Mouse (Mus musculus): ENCODE measurements around the gene Astn2. TPM values are rescaled to one million over a fixed set of nuclear protein-coding genes. Genes with fewer than 3 reads are reported as not detected.

The Astn2 gene
- total and polyA plus RNA-seq, 2 experiments from 2014 or later = 3.0 to 51.4 TPM

DNA sequence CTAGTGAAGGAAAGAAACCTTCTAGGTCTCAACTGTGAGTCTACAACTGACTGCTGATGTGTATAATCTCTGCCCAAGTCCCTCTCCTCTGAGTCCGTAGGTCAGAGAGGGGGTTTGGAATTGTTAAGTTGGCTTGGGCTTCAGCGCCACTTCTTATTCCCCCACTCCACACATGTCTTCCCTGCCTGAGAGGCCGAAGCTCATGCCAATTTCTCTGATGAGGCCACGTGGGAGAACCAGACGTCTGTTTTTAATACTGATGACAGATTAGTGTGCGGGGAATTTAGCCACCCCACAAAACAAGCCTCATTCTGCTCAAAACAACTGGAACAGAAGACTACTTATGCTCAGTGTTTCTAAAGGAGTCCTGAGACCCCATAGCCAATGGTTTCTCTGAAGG is 872.8 kb downstream of the Astn2 start:
- WGBS = 49% methylated on average over 6 of the region's 6 CpGs
- Histone ChIP-seq H3K4me2 (ENCODE audit: low read depth, low read length) (no peak overlapping the region), H3K4me3 (ENCODE audit: low read length) (no peak overlapping the region), H3K9ac (replicated peaks; ENCODE audit: low read length) (no peak overlapping the region), H3K4me1 (ENCODE audit: insufficient read depth, low read length) (no peaks in the 10 kb centered on the region), H3K9me3 (ENCODE audit: low read length) (no peaks in the 10 kb centered on the region), H3K27me3 (ENCODE audit: insufficient read depth, low read length) (no peaks in the 10 kb centered on the region), H3K27ac (no peak overlapping the region), H3K36me3 (ENCODE audit: insufficient read depth, low read length) (no peaks in the 10 kb centered on the region)
- DNase-seq (ENCODE audit: low spot score) (no peak), ATAC-seq (no peak)
- TF ChIP-seq CTCF (IDR thresholded peaks at IDR 0.05; ENCODE audit: low read depth) = no peak

DNA sequence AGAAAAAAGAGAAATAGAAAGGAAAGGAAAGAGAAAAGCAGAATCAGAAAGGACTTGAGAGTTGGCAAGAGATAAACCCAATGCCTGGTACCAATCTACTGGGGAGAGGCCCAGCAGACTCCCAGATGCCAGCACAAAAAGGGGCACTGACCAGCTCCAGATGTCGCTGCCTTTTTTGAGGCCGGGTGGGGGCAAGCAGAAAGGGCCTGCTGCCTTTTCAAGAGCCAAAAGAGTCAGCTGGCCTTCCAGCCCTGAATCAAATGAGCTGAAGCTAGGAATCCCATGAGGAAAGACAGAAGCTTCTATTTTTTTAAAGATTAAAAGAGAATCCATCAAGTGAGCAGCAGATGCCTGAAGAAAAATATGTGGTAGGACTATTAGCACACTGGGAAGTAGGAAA is 873.5 kb downstream of the Astn2 start:
- no peaks in the 10 kb centered on the region for H3K9me3 ChIP-seq (ENCODE audit: low read length)
- no peak for DNase-seq (ENCODE audit: low spot score)
- H3K9ac ChIP-seq (replicated peaks; ENCODE audit: low read length) = no peak overlapping the region
- ATAC-seq = no peak
- H3K27ac ChIP-seq = no peak overlapping the region
- no peak for TF ChIP-seq CTCF (IDR thresholded peaks at IDR 0.05; ENCODE audit: low read depth)
- 59% methylated on average over 2 of the region's 2 CpGs for WGBS
- no peaks in the 10 kb centered on the region for H3K27me3 ChIP-seq (ENCODE audit: insufficient read depth, low read length)
- no peak overlapping the region for H3K4me3 ChIP-seq (ENCODE audit: low read length)
- no peaks in the 10 kb centered on the region for H3K36me3 ChIP-seq (ENCODE audit: insufficient read depth, low read length)
- no peak overlapping the region for H3K4me2 ChIP-seq (ENCODE audit: low read depth, low read length)
- H3K4me1 ChIP-seq (ENCODE audit: insufficient read depth, low read length) = no peaks in the 10 kb centered on the region

DNA sequence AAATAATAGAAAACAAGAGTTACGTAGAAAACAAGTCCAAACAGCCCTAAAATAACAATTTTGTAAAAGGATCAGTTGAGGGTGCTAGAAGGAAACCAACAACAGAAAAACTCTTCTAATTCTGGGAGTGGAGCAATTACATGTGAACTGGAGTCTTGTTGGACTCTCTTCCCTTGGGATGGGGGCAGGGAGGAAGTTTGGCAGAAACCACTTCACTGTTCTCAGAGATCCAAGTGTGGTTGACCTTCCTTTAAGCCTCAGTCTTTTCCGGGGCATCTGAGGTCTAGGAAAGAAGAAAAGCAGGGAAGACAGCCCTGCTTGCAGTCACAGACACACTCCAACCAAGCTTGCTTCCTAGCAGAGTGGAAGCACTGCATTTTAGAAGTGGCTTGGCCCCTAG is 896.3 kb downstream of the Astn2 start:
- WGBS = 67% methylated on average over 2 of the region's 2 CpGs
- TF ChIP-seq CTCF (IDR thresholded peaks at IDR 0.05; ENCODE audit: low read depth) = no peak
- Histone ChIP-seq H3K27ac (no peak overlapping the region), H3K27me3 (ENCODE audit: insufficient read depth, low read length) (no peaks in the 10 kb centered on the region), H3K36me3 (ENCODE audit: insufficient read depth, low read length) (no peaks in the 10 kb centered on the region), H3K9ac (replicated peaks; ENCODE audit: low read length) (no peak overlapping the region), H3K4me2 (ENCODE audit: low read depth, low read length) (no peak overlapping the region), H3K4me3 (ENCODE audit: low read length) (no peak overlapping the region), H3K4me1 (ENCODE audit: insufficient read depth, low read length) (no peaks in the 10 kb centered on the region), H3K9me3 (ENCODE audit: low read length) (no peaks in the 10 kb centered on the region)
- ATAC-seq (no peak), DNase-seq (ENCODE audit: low spot score) (no peak)

DNA sequence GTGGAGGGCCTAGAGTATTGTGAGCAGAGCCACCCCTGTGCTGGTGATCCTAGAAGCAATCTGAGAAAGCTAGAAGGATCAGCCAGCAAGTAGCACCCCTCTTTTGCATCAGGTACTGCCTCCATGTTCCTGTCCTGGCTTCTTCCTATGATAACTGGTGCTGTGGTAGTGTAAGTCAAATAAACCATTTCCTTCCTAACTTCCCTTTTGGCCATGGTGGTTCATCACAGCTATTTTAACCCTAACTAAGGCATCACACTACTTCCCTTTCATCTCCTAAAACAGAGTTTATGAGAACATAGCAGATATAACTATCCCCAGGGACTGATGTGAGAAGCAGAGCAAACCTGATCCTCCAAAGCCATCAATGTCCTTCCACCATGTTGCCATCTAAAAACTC is 897.5 kb downstream of the Astn2 start:
- no peaks in the 10 kb centered on the region for H3K9me3 ChIP-seq (ENCODE audit: low read length)
- DNase-seq (ENCODE audit: low spot score) (no peak), ATAC-seq (no peak)
- H3K4me2 ChIP-seq (ENCODE audit: low read depth, low read length) = no peak overlapping the region
- no peaks in the 10 kb centered on the region for H3K27me3 ChIP-seq (ENCODE audit: insufficient read depth, low read length)
- H3K4me1 ChIP-seq (ENCODE audit: insufficient read depth, low read length) = no peaks in the 10 kb centered on the region
- H3K4me3 ChIP-seq (ENCODE audit: low read length) = no peak overlapping the region
- no peak overlapping the region for H3K9ac ChIP-seq (replicated peaks; ENCODE audit: low read length)
- no peak overlapping the region for H3K27ac ChIP-seq
- no peaks in the 10 kb centered on the region for H3K36me3 ChIP-seq (ENCODE audit: insufficient read depth, low read length)
- no peak for TF ChIP-seq CTCF (IDR thresholded peaks at IDR 0.05; ENCODE audit: low read depth)

DNA sequence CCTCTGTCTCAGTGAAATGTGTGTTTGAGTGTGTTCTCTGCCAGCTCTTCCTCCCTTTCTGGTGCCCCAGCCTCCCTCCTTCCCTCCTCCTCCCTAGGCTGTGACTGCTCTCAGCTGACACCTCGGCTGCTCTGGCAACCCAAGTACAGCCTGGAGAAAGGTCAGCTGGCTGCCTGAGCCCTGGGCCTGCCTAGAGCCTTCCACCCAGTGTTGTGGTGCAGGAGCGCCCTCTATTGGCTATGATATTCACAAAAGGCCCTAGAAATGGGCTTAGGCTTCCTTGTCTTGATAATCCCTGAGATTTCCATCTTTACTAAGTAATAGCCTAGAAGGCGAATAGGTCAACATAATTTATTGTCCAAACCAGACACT is 908.0 kb downstream of the Astn2 start:
- DNase-seq (ENCODE audit: low spot score) = peak; percentile 93
- no peaks in the 10 kb centered on the region for H3K4me1 ChIP-seq (ENCODE audit: insufficient read depth, low read length)
- no peaks in the 10 kb centered on the region for H3K36me3 ChIP-seq (ENCODE audit: insufficient read depth, low read length)
- H3K4me3 ChIP-seq (ENCODE audit: low read length) = no peak overlapping the region
- no peaks in the 10 kb centered on the region for H3K27me3 ChIP-seq (ENCODE audit: insufficient read depth, low read length)
- H3K4me2 ChIP-seq (ENCODE audit: low read depth, low read length) = no peak overlapping the region
- H3K9me3 ChIP-seq (ENCODE audit: low read length) = no peaks in the 10 kb centered on the region
- peak; percentile 92 for TF ChIP-seq CTCF (IDR thresholded peaks at IDR 0.05; ENCODE audit: low read depth)
- no peak overlapping the region for H3K27ac ChIP-seq
- peak; percentile 99 for ATAC-seq
- H3K9ac ChIP-seq (replicated peaks; ENCODE audit: low read length) = no peak overlapping the region
- WGBS = 6% methylated on average over 3 of the region's 3 CpGs

DNA sequence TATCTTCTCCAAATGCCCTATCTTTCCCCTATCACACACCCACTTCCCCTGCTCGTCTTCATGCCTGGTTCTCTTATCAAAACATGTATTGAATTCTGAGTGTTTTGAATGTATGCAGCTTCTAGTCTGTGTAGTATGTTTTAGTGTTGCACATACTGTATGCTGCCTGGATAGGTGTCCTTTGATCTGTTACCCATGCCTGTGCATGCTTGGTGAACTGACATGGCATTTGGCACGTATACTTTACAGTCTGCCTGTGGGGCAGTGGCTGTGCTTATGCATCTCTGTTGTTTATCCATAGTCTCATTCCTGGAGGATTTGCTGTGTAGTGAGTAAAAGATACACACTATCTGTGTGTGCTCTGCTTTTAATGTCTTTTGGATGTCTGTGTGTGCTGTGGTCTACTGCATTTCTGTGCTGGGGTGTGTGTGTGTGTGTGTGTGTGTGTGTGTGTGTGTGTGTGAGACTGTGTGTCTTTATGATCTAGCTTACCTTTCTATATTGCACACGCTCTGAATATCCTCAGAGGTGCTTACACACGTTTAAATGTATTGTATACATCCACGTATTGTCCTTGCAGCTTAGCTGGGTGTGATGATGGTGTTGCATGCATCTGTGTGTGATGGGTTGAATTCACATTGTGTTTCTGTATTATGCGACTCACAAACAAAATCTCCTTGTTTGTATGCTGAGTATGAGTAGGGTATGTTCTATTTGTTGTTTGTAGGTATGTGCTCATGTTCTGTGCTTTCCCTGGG is 908.5 kb downstream of the Astn2 start:
- Histone ChIP-seq H3K36me3 (ENCODE audit: insufficient read depth, low read length) (no peaks in the 10 kb centered on the region), H3K4me1 (ENCODE audit: insufficient read depth, low read length) (no peaks in the 10 kb centered on the region), H3K27me3 (ENCODE audit: insufficient read depth, low read length) (no peaks in the 10 kb centered on the region), H3K4me2 (ENCODE audit: low read depth, low read length) (no peak overlapping the region), H3K9me3 (ENCODE audit: low read length) (no peaks in the 10 kb centered on the region), H3K27ac (no peak overlapping the region), H3K4me3 (ENCODE audit: low read length) (no peak overlapping the region), H3K9ac (replicated peaks; ENCODE audit: low read length) (no peak overlapping the region)
- ATAC-seq (no peak), DNase-seq (ENCODE audit: low spot score) (no peak)
- TF ChIP-seq CTCF (IDR thresholded peaks at IDR 0.05; ENCODE audit: low read depth) = no peak
- WGBS = 65% methylated on average over 6 of the region's 6 CpGs

DNA sequence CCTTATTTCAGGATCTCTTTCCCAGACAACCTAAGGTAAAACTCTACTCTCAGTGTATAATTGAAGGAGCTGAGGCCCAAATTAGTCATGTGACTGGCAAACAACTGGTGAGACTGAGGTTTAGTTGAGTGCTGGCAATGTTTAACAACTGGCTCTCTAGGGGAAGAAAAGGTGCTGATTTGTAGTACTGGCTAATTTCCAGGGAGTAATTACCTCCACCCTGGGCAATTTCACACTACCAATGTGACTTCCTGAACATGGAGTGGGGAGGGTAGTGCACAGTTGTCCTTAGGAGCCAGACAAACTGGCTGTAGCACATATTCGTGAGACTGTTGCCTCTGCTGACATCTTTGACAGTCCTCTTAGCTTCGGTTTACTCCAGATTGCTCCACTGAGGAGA is 912.9 kb downstream of the Astn2 start:
- H3K9ac ChIP-seq (replicated peaks; ENCODE audit: low read length) = no peak overlapping the region
- H3K4me1 ChIP-seq (ENCODE audit: insufficient read depth, low read length) = no peaks in the 10 kb centered on the region
- H3K27me3 ChIP-seq (ENCODE audit: insufficient read depth, low read length) = no peaks in the 10 kb centered on the region
- ATAC-seq (no peak), DNase-seq (ENCODE audit: low spot score) (no peak)
- no peaks in the 10 kb centered on the region for H3K36me3 ChIP-seq (ENCODE audit: insufficient read depth, low read length)
- H3K27ac ChIP-seq = no peak overlapping the region
- no peaks in the 10 kb centered on the region for H3K9me3 ChIP-seq (ENCODE audit: low read length)
- H3K4me3 ChIP-seq (ENCODE audit: low read length) = no peak overlapping the region
- 70% methylated on average over 2 of the region's 2 CpGs for WGBS
- no peak overlapping the region for H3K4me2 ChIP-seq (ENCODE audit: low read depth, low read length)
- TF ChIP-seq CTCF (IDR thresholded peaks at IDR 0.05; ENCODE audit: low read depth) = no peak

All from hindbrain, postnatal 0 days (tissue).